Mouse (Mus musculus) stomach, postnatal 0 days (tissue): ENCODE measurements around the gene Rngtt.
"Not testable (repeated sequence)": the region's sequence is repeated elsewhere in the genome, so short reads cannot be mapped to it uniquely, and the experiment has no call there.

Experiments used
- CTCF ChIP-seq: IDR thresholded peaks from 2 replicates; pipeline ENCODE4 v1.5.1; 2016; ENCODE audit warnings: antibody characterized with exemption, low read depth, mild to moderate bottlenecking, moderate library complexity
- EP300 ChIP-seq: optimal IDR thresholded peaks from 2 replicates; pipeline ENCODE3; 2016; ENCODE audit warnings: antibody characterized with exemption

DNA sequence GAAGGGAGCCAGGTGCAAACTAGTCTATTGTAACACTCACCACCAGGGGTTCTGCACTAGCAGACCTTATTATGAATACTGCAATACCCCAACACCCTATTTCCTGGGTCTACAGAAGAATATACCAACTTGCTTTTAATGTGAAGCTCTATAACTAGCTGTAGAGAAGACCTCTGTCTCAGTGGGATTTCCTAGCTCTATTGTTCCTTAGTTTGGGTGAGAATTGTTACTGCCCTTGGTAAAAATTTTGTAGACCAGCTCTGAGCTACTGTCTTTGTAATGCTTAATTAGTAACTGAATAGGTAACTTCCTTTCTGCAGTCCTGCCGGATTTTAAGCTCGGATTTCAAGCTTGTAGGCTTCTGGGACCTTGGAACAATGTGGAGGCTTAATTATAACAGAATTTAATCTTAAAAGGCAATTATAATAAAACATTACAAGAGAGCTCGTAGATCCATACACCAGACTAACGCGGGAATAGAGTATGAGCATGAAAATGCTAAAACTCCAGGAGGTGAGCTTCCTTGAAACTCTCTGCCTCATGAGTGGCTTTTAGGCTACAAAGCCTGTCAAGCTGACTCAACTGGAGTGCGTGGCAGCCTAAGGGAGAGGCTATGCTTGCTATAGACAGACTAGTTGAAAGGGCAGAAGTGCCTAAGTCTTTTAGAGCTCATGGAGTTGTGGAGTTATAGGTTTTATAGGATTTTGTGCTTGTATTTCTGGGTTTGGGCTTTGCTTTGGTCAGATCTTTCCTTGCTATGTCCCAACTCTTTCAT is 9.0 kb upstream of the Rngtt start:
- not testable (repeated sequence) for TF ChIP-seq CTCF, EP300
